Mouse (Mus musculus) intestine, postnatal 0 days (tissue): ENCODE results near the gene Canx. TPM values are rescaled to one million over a fixed set of nuclear protein-coding genes. Genes with fewer than 3 reads are reported as not detected.

Experiments
- ATAC-seq: fragments of 200-750 bp; cut with Nextera tagmentation; 2 replicates; pipeline ENCODE4 v1.8.0; 2017; ENCODE audit warnings: mild to moderate bottlenecking, moderate TSS enrichment, moderate library complexity
- H3K27ac ChIP-seq: fragments of 300-500 bp; sonication (generic); 2 replicates; pipeline ENCODE4 v1.5.1; 2014; ENCODE audit warnings: mild to moderate bottlenecking, low read depth, low read length, moderate library complexity
- H3K27me3 ChIP-seq: fragments of 300-500 bp; sonication (generic); replicated peaks from 2 replicates; pipeline ENCODE4 v1.6.1; 2014; ENCODE audit warnings: low read length, mixed read lengths; ENCODE audit not compliant: control insufficient read depth, insufficient read depth
- H3K36me3 ChIP-seq: fragments of 300-500 bp; sonication (generic); 2 replicates; pipeline ENCODE4 v1.6.1; 2014; ENCODE audit warnings: mild to moderate bottlenecking, moderate library complexity; ENCODE audit not compliant: control insufficient read depth, insufficient read depth
- H3K4me1 ChIP-seq: fragments of 300-500 bp; sonication (generic); replicated peaks from 2 replicates; pipeline ENCODE4 v1.6.1; 2014; ENCODE audit warnings: antibody characterized with exemption, low read length, mixed read lengths; ENCODE audit not compliant: control insufficient read depth, insufficient read depth
- H3K4me2 ChIP-seq: fragments of 300-500 bp; sonication (generic); replicated peaks from 2 replicates; pipeline ENCODE4 v1.6.1; 2014; ENCODE audit warnings: low read depth, mild to moderate bottlenecking, moderate library complexity
- H3K4me3 ChIP-seq: fragments of 300-500 bp; sonication (generic); 2 replicates; pipeline ENCODE4 v1.5.1; 2014; ENCODE audit warnings: low read depth, low read length
- H3K9ac ChIP-seq: fragments of 300-500 bp; sonication (generic); 2 replicates; pipeline ENCODE4 v1.6.1; 2014; ENCODE audit warnings: mild to moderate bottlenecking, low read depth, low read length
- H3K9me3 ChIP-seq: fragments of 300-500 bp; sonication (generic); 2 replicates; pipeline ENCODE4 v1.6.1; 2016; ENCODE audit warnings: mixed run types; ENCODE audit not compliant: control insufficient read depth
- CTCF ChIP-seq: sonication (generic); IDR thresholded peaks from 2 replicates; pipeline ENCODE4 v1.5.1; 2016; ENCODE audit warnings: low read depth, mild to moderate bottlenecking, control low read depth, antibody characterized with exemption, moderate library complexity
- WGBS: fragments of 180-500 bp; shearing (Covaris S2); extraction: QIAGEN DNeasy Blood & Tissue Kit; methylation state at CpG from one replicate; pipeline ENCODE4 v1.1.7; 2014; 5-methylcytosine and 5-hydroxymethylcytosine counted together
- polyA plus RNA-seq: library from polyadenylated mRNA; unstranded; fragments of >200 nt; fragmentation: Nextera tagmentation; extraction: Ambion mirVana; gene quantifications from 2 replicates; pipeline ENCODE4 v1.2.1, GENCODE M21; 2015

Gene Canx
- polyA plus RNA-seq, 1 experiment from 2014 or later, result 181 TPM

DNA sequence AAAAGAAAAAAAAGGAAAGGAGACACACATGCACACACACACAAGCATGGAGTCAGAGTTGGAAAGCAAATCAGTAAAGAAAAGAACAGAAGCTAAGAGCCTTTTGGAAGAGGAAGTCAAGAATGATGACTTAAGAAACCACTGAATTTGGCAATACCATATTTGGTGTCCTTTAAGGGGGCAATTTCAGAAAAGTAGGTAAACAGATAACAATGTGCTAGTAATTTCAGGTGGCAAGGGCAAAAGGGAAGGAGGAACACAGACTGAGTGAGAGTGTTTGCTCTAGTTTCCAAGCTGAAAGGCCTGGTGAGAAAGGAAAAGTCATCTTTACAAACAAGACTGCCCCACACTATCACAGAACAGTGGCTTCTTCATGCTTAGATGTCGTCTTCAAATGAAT is 39.0 kb downstream of the Canx start:
- no peak for ATAC-seq
- H3K27ac ChIP-seq, result no peak overlapping the region

DNA sequence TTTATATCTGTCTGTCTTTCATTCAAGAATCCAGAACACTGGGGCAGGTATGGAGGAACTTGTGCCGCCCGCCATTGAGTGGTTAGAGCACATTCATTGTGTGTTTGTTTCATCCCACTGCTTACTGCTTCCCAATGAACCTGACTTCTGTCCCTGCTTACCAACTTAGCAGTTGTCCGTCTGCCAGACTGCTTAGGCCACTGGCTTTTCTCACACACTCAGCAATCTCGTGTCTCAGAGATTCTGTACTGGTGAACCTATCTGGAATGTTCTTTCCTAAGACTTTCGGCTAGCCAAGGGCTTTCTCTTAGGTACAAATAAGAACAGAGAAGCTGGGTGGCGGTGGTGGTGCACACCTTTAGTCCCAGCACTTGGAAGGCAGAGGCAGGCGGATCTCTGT is 39.8 kb downstream of the Canx start:
- no peaks in the 10 kb centered on the region for H3K9me3 ChIP-seq
- no peak overlapping the region for H3K27ac ChIP-seq
- no peak for ATAC-seq
- no peaks in the 10 kb centered on the region for H3K27me3 ChIP-seq
- H3K4me1 ChIP-seq, result no peaks in the 10 kb centered on the region
- 89% methylated on average over 7 of the region's 7 CpGs for WGBS
- TF ChIP-seq CTCF, result no peak
- 0 out of 2 replicates have a peak, but pooled peaks cover 3% of the 10 kb centered on the region for H3K36me3 ChIP-seq
- no peak overlapping the region for H3K4me3 ChIP-seq
- H3K4me2 ChIP-seq, result no peak overlapping the region
- no peak overlapping the region for H3K9ac ChIP-seq

More for the DNA sequence above, 39.0 kb downstream of the Canx start:
- no peak for TF ChIP-seq CTCF
- Histone ChIP-seq H3K36me3 (no peaks in the 10 kb centered on the region), H3K9ac (no peak overlapping the region), H3K4me1 (no peaks in the 10 kb centered on the region), H3K27me3 (no peaks in the 10 kb centered on the region), H3K9me3 (no peaks in the 10 kb centered on the region), H3K4me2 (no peak overlapping the region), H3K4me3 (no peak overlapping the region)
- 74% methylated on average over 1 of the region's 1 CpGs for WGBS

DNA sequence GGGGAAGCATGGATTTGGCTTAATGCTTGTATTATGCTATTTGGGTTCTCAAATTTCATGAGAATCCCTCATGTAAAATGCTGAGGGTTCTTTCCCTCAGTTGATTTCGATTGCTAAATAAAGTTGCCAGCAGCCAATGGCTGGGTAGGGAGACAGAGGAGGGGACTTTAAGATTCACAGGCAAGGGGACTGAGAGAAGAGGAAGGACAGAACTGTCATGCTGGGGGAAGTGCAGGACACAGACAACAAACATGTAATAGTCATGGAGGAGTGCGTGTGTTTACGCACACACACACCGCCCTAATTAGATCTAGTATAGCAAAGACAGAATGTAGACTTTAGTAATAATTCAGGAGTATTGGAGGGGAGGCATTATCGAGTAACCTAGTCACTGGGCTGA is 40.2 kb downstream of the Canx start:
- 92% methylated on average over 5 of the region's 5 CpGs for WGBS
- no peaks in the 10 kb centered on the region for H3K4me1 ChIP-seq

DNA sequence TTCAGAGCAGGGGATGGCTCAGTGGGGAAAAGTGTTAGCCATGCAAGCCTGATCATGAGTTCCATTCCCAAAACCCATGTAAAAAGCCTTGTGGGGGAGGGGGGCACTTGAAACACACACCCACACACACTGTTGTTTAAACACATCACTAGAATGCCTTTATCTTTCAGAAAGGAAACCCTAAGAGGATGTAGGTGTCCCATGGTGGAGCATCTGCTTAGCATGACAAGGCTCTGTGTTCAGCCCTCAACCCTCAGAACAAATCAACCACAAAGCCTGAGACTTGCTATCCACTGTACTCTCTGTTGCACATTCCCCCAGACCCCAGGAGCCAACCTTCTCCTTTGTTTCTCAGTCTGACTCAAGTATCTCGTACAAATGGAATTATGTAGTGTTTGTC is 45.4 kb downstream of the Canx start:
- Histone ChIP-seq H3K27ac (no peak overlapping the region), H3K4me1 (no peaks in the 10 kb centered on the region), H3K9me3 (no peaks in the 10 kb centered on the region), H3K4me3 (no peak overlapping the region), H3K4me2 (no peak overlapping the region), H3K9ac (no peak overlapping the region), H3K36me3 (peaks cover 10% of the 10 kb centered on the region; the same call in 1 of the 2 replicates), H3K27me3 (no peaks in the 10 kb centered on the region)
- TF ChIP-seq CTCF, result no peak
- no peak for ATAC-seq
- 79% methylated on average over 1 of the region's 1 CpGs for WGBS

More for the DNA sequence above, 40.2 kb downstream of the Canx start:
- Histone ChIP-seq H3K9me3 (no peaks in the 10 kb centered on the region), H3K9ac (no peak overlapping the region), H3K4me2 (no peak overlapping the region), H3K27me3 (no peaks in the 10 kb centered on the region), H3K36me3 (0 out of 2 replicates have a peak, but pooled peaks cover 6% of the 10 kb centered on the region), H3K4me3 (no peak overlapping the region), H3K27ac (no peak overlapping the region)
- no peak for ATAC-seq
- no peak for TF ChIP-seq CTCF

DNA sequence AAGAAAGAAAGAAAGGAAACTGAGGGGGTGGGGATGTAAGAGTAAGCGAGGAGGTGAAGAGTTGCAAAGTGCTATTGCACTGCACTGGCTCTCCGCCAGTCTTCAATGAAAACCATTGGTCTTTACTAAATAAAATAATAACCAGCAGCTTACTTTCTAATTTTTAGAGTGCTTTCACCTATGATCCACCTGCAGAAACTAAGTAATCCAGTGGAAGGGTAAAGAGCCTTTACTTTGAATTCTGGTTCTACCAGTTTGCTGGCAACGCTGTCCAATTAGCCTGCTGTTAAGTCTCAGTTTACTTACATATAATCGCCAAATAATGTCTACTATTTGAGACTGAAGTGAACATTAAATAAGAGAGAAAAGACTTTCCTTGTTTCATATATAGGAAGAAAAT is 46.5 kb downstream of the Canx start:
- H3K4me2 ChIP-seq, result no peak overlapping the region
- peaks cover 10% of the 10 kb centered on the region; the same call in 1 of the 2 replicates for H3K36me3 ChIP-seq
- no peaks in the 10 kb centered on the region for H3K4me1 ChIP-seq
- no peak overlapping the region for H3K27ac ChIP-seq
- H3K9ac ChIP-seq, result no peak overlapping the region
- H3K9me3 ChIP-seq, result no peaks in the 10 kb centered on the region
- WGBS, result 67% methylated on average over 4 of the region's 4 CpGs
- H3K4me3 ChIP-seq, result no peak overlapping the region
- no peak for TF ChIP-seq CTCF
- ATAC-seq, result no peak
- H3K27me3 ChIP-seq, result no peaks in the 10 kb centered on the region

DNA sequence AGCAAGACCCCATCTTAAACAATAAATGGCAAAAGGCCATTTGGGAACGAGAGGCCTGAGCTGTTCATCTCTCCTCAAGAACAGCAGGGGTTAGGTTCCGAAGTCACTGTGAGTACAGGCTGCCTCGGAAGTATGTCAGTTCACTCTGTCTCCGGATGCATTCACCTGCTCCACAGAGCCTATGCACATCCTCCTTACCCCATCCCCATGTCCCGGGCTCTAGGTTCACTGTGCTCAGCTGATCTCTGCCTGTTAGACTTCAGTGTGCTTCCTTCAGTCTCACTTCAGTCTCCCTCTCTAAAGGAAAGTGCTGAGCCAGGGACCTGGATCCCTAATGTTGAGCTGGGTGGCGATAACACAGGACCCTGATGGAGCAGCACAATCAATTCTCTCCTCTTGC is 47.8 kb downstream of the Canx start:
- no peak overlapping the region for H3K4me3 ChIP-seq
- no peak overlapping the region for H3K4me2 ChIP-seq
- no peaks in the 10 kb centered on the region for H3K9me3 ChIP-seq
- TF ChIP-seq CTCF, result no peak
- H3K36me3 ChIP-seq, result peaks cover 10% of the 10 kb centered on the region; the same call in 1 of the 2 replicates
- no peaks in the 10 kb centered on the region for H3K27me3 ChIP-seq
- WGBS, result 93% methylated on average over 6 of the region's 6 CpGs
- no peak overlapping the region for H3K9ac ChIP-seq
- no peak for ATAC-seq
- no peaks in the 10 kb centered on the region for H3K4me1 ChIP-seq
- no peak overlapping the region for H3K27ac ChIP-seq

DNA sequence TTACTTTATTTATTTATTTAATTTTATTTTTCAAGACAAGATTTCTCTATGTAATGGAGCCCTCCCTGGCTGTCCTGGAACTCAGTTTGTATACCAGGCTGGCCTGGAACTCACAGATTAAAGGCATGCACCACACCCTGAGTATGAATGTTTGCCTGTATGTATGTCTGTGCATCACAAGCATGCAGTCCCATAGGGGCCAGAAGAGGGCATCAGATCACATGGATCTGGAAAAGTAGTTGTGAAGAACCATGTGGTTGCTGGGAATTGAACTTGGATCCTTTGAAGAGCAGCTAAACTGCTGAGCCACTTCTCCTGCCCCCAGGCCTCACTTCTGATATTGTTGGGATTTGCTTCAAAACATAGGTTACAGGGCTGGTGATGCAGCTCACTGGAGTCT is 48.4 kb downstream of the Canx start:
- Histone ChIP-seq H3K4me1 (no peaks in the 10 kb centered on the region), H3K4me3 (no peak overlapping the region), H3K9ac (no peak overlapping the region), H3K36me3 (peaks cover 10% of the 10 kb centered on the region; the same call in 1 of the 2 replicates), H3K27me3 (no peaks in the 10 kb centered on the region), H3K9me3 (no peaks in the 10 kb centered on the region), H3K4me2 (no peak overlapping the region), H3K27ac (no peak overlapping the region)
- TF ChIP-seq CTCF, result no peak
- no peak for ATAC-seq
